Mouse (Mus musculus): ENCODE measurements around the gene Mkrn3. TPM values are rescaled to one million over a fixed set of nuclear protein-coding genes. Genes with fewer than 3 reads are reported as not detected.

The Mkrn3 gene
- total and polyA plus RNA-seq, 3 experiments: not detected

DNA sequence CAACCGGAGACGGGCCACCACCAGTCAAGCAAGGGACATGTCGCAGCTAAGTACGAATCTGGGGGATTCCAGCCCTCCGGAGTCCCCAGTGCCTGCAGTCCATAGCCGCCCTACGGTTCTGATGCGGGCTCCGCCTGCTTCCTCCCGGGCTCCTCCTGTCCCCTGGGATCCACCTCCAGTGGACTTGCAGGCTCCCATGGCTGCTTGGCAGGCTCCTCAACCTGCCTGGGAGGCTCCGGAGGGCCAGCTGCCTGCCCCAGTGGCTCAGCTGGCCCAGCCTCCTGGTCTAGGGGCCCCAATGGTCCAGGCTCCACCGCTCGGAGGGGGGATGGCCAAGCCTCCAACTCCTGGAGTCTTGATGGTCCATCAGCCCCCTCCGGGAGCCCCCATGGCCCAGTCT lies 42.6 kb downstream of the Mkrn3 start:
- no peaks in the 10 kb centered on the region for H3K27me3 ChIP-seq (ENCODE audit: control insufficient read depth in 1 of 2, insufficient read depth in 2 of 2, low read length in 2 of 2)
- no peaks in the 10 kb centered on the region for H3K9me3 ChIP-seq (replicated peaks; ENCODE audit: insufficient read depth, low read length)
- H3K36me3 ChIP-seq (ENCODE audit: control insufficient read depth in 1 of 2, insufficient read depth in 2 of 2, low read length in 2 of 2): no peaks in the 10 kb centered on the region
- H3K4me1 ChIP-seq (ENCODE audit: control insufficient read depth in 1 of 2, insufficient read depth in 2 of 2, low read length in 2 of 2): no peaks in the 10 kb centered on the region
- TF ChIP-seq SIN3A (IDR thresholded peaks at IDR 0.05; ENCODE audit: low read length) (no peak), MXI1 (IDR thresholded peaks at IDR 0.05; ENCODE audit: low read depth, low read length) (no peak), MEF2A (IDR thresholded peaks at IDR 0.05; ENCODE audit: extremely low read depth, insufficient replicate concordance, low read depth, low read length, poor library complexity, severe bottlenecking) (no peak), KAT2A (conservative IDR thresholded peaks at IDR 0.05; ENCODE audit: low read depth, low read length) (no peak), MYB (IDR thresholded peaks at IDR 0.05; ENCODE audit: low read depth, low read length) (no peak), ETS1 (IDR thresholded peaks at IDR 0.05; ENCODE audit: low read depth, low read length) (no peak), USF1 (IDR thresholded peaks at IDR 0.05; ENCODE audit: low read depth, low read length) (no peak), POLR2AphosphoS5 (IDR thresholded peaks at IDR 0.05; ENCODE audit: borderline replicate concordance, low read depth, low read length) (no peak), NELFE (IDR thresholded peaks at IDR 0.05; ENCODE audit: low read depth, low read length) (no peak), EP300 (IDR thresholded peaks at IDR 0.05; ENCODE audit: low read depth in 1 of 2, low read length in 2 of 2) (no peak), CHD2 (IDR thresholded peaks at IDR 0.05; ENCODE audit: low read length) (no peak), ZC3H11A (IDR thresholded peaks at IDR 0.05; ENCODE audit: low read depth, low read length) (no peak), MAFK (IDR thresholded peaks at IDR 0.05; ENCODE audit: borderline replicate concordance, low read depth, low read length) (no peak)
- H3K4me3 ChIP-seq (ENCODE audit: control insufficient read depth in 1 of 2, insufficient read depth in 1 of 2, low read depth in 2 of 2, low read length in 2 of 2): no peak overlapping the region
- H3K9ac ChIP-seq (ENCODE audit: control insufficient read depth, low read depth, low read length, poor library complexity, severe bottlenecking): no peak overlapping the region
- H3K79me2 ChIP-seq (ENCODE audit: control insufficient read depth, insufficient read depth, low read length, poor library complexity): no peaks in the 10 kb centered on the region
- DNase-seq (ENCODE audit: low read depth, low spot score): no peak
- H3K27ac ChIP-seq (ENCODE audit: control insufficient read depth, low read depth, low read length): no peak overlapping the region

DNA sequence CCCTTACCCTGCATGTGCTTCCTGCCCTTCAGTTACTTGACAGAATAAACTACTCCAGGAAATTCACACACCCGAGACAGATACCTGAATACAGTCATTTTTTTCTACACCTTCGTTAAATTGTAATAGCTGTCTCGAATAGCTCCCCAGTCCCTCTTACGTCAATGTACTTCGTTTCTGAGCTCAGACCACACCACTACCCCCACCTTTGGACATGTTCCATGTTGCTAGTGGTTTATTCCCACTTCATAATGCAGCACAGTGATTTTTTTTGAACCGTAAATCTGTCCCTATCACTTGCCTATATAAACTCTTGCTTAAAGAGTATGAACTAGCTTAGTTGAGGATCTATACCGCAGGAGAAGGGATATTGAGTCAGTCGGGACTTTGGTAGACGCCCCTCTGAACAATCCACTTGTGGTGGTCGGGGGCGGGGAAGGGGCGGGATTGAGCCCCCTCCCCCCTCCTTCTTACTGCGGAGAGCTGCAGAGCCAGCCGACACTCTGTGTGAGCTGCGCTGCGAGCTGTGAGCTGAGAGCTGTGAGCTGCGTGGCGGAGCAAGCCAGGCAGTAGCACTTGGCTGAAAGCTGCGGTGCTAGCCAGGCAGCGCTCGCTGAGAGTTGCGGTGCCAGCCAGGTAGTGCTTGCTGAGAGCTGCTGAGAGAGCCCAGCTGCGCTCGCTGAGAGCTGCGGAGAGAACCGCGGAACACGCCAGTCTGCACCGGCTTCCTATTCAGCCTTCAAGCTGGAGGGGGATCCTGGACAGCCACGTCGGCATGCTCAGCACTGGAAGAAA lies 43.2 kb downstream of the Mkrn3 start, which contains the start of gene Magel2:
TSS of gene Magel2 (plus strand) at position 501 of the 795 bp plus-strand sequence.
- no peaks in the 10 kb centered on the region for H3K27me3 ChIP-seq (ENCODE audit: control insufficient read depth in 1 of 2, insufficient read depth in 2 of 2, low read length in 2 of 2)
- no peaks in the 10 kb centered on the region for H3K79me2 ChIP-seq (ENCODE audit: control insufficient read depth, insufficient read depth, low read length, poor library complexity)
- no peaks in the 10 kb centered on the region for H3K9me3 ChIP-seq (replicated peaks; ENCODE audit: insufficient read depth, low read length)
- no peak for DNase-seq (ENCODE audit: low read depth, low spot score)
- H3K4me1 ChIP-seq (ENCODE audit: control insufficient read depth in 1 of 2, insufficient read depth in 2 of 2, low read length in 2 of 2): no peaks in the 10 kb centered on the region
- TF ChIP-seq CHD1 (IDR thresholded peaks at IDR 0.05; ENCODE audit: low read depth, low read length) (no peak), ELF1 (IDR thresholded peaks at IDR 0.05; ENCODE audit: low read depth, low read length) (no peak), BHLHE40 (IDR thresholded peaks at IDR 0.05; ENCODE audit: borderline replicate concordance, low read depth, low read length) (no peak), ETS1 (IDR thresholded peaks at IDR 0.05; ENCODE audit: low read depth, low read length) (no peak), CTCF (IDR thresholded peaks at IDR 0.05 in 2 of 3, conservative IDR thresholded peaks at IDR 0.05 in 1 of 3; ENCODE audit: control insufficient read depth in 1 of 3, insufficient read depth in 1 of 3, low read depth in 2 of 3, low read length in 3 of 3, poor library complexity in 1 of 3, severe bottlenecking in 1 of 3) (no peak), POLR2A (IDR thresholded peaks at IDR 0.05; ENCODE audit: control insufficient read depth in 1 of 2, insufficient read depth in 1 of 2, low read depth in 1 of 2, low read length in 2 of 2, poor library complexity in 1 of 2) (no peak), JUND (IDR thresholded peaks at IDR 0.05; ENCODE audit: low read depth, low read length) (no peak), MAZ (IDR thresholded peaks at IDR 0.05; ENCODE audit: low read depth, low read length) (no peak)
- H3K9ac ChIP-seq (ENCODE audit: control insufficient read depth, low read depth, low read length, poor library complexity, severe bottlenecking): no peak within 1 kb of the TSS
- no peaks in the 10 kb centered on the region for H3K36me3 ChIP-seq (ENCODE audit: control insufficient read depth in 1 of 2, insufficient read depth in 2 of 2, low read length in 2 of 2)
- H3K4me3 ChIP-seq (ENCODE audit: control insufficient read depth in 1 of 2, insufficient read depth in 1 of 2, low read depth in 2 of 2, low read length in 2 of 2): no peak within 1 kb of the TSS
- H3K27ac ChIP-seq (ENCODE audit: control insufficient read depth, low read depth, low read length): no peak within 1 kb of the TSS
